Mouse (Mus musculus): ENCODE measurements around the gene Slc25a33. TPM values are rescaled to one million over a fixed set of nuclear protein-coding genes. Genes with fewer than 3 reads are reported as not detected.

Slc25a33 gene
- polyA plus RNA-seq (2017; shearing (Covaris generic)) = 7.2 TPM

GRCm38 (mm10) chr4:149774094-149774470, at the start of gene Slc25a33:
Slc25a33 (minus strand) TSS chr4:149774277.

DNA sequence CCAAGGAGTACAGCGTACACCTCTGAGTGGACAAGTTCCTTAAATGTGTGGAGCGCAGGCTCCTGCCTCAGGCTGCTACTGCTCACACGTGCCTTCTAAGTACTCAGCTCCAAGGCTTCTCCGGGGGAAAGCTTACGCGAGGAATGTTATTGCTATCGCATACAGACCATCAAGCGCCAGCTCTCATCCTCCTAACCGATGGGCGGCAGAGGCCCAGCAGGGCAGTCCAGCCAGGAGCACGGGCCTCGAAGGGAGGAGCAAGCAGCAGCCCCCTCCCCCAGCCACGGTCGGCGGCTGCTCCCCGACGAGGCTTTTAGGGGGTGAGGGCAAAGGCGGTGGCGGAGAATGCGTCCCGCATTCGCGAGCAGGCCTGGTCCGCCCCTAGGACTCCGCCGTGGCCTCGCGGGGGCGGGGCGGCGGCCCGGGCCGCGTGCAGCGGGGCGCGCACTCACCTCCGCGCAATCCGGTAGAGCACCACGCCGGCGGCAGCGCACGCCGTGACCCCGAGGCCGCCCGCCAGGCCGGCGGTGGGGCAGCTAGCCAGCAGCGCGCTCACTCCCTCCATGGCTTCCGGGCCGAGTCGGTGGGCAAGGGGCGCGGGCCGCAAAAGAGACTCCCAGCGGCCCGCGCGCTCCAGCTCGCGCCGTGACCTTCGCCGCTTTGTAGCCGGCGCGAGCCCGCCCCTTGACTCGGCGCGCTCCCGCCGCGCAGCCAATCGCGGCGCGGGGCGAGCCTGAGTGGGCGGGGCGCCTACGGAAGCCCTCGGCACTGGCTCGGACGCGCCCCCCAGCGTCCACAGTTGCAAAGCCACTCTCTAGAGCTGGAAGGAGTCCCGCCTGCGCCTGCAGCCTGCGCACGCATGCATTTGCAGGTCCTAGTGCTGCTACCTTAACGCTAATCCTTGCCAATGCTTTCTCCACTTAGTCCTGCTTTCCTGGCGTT, 36.4 kb downstream of the Slc25a33 start, which contains the start of gene Tmem201:
Gene Tmem201, minus strand, starts transcription at position 662 of the 942 bp plus-strand sequence.

DNA sequence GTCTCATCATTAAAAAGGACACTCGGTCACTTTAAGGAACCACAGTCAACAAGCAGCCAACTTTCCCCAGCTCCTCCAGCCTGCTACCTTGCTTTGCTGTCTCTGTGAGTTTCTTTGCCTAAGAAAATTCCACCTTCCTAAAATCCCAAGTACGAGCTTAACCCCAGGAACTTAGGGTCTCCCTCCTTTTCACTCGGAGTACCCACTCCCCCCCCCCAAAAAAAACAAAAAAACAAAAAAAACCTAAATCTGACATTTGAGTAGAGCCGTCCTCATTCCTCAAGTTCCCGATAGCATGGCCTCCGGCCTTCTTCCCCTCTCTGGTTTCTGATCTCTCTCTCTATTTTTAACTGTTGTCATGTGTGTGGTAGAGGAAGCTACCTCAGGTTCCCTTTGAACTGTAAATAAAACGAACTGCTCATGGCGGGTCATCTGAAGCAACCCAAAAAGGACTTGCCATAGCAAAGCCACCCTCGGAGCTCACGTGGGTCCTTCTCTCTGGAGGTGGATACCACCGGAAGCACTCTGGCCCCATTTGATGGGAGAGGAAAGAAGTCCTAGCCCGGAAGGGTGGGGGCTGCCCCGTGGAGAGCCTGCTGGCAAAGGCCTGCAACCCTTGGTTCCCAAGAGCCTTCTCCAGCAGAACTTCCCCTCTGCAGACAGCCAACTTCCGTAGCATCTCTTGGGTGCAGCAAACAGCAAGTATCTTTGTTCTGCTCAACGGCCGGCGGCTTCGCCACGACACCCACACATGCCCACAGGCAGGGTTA, 71.7 kb downstream of the Slc25a33 start, which contains the start of gene Pik3cd:
Gene Pik3cd, minus strand, starts transcription at position 362 of the 770 bp plus-strand sequence.

Other genes starting within 250 kb of the Slc25a33 start
- 7.3 TPM for gene Clstn1, start 187.8 kb downstream of the Slc25a33 start, polyA plus RNA-seq (2017; shearing (Covaris generic))
- gene Pik3cd, start 71.7 kb downstream of the Slc25a33 start, polyA plus RNA-seq (2017; shearing (Covaris generic)) = 398 TPM
- 27.0 TPM for gene Tmem201, start 36.2 kb downstream of the Slc25a33 start, polyA plus RNA-seq (2017; shearing (Covaris generic))
- gene Spsb1, start 180.8 kb upstream of the Slc25a33 start, polyA plus RNA-seq (2017; shearing (Covaris generic)) = 47.8 TPM
- gene H6pd, start 234.7 kb upstream of the Slc25a33 start, polyA plus RNA-seq (2017; shearing (Covaris generic)) = 13.3 TPM